Mouse (Mus musculus): ENCODE results near the gene E2f1. TPM values are rescaled to one million over a fixed set of nuclear protein-coding genes. Genes with fewer than 3 reads are reported as not detected.

E2f1 gene
- polyA plus RNA-seq, 1 experiment = 24.2 TPM

- peaks cover 17% of the 10 kb centered on the region for H3K27me3 ChIP-seq (replicated peaks)
- peaks cover 45% of the 10 kb centered on the region for H3K36me3 ChIP-seq (replicated peaks; ENCODE audit: low read length)
- TF ChIP-seq FLI1 (IDR thresholded peaks at IDR 0.05; ENCODE audit: low read length) (no peak), GATA1 (IDR thresholded peaks at IDR 0.05; ENCODE audit: borderline replicate concordance, low read length) (no peak)
- peaks cover 47% of the 10 kb centered on the region for H3K4me1 ChIP-seq
- no peak overlapping the region for H3K4me3 ChIP-seq (replicated peaks)
- H3K9me3 ChIP-seq = no peaks in the 10 kb centered on the region
Measured at GRCm38 (mm10) chr2:154555235-154555634, 14.5 kb downstream of the E2f1 start.

DNA sequence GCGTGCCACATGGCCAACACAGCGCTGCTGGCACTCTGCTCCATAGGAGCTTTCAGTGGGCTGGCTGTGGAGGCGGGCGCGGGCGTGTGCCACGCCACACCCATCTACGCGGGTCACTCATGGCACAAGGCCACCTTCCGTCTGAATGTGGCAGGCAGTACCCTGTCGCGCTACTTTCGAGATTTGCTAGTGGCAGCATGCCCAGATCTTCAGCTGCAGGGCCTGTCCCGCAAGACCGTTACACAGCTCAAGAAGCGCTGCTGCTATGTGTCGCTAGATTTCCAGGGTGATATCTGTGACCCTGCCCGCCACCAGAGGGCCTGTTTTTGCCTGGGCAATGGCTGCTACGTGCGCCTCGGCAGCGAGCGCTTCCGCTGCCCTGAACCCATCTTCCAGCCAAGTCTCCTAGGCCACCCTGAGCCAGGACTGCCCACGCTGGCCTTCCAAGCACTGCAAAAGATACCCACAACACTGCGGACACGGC, 17.2 kb downstream of the E2f1 start:
- no peak overlapping the region for H3K4me3 ChIP-seq (replicated peaks)
- peaks cover 37% of the 10 kb centered on the region for H3K36me3 ChIP-seq (replicated peaks; ENCODE audit: low read length)
- no peak for TF ChIP-seq GATA1 (IDR thresholded peaks at IDR 0.05; ENCODE audit: borderline replicate concordance, low read length)

DNA sequence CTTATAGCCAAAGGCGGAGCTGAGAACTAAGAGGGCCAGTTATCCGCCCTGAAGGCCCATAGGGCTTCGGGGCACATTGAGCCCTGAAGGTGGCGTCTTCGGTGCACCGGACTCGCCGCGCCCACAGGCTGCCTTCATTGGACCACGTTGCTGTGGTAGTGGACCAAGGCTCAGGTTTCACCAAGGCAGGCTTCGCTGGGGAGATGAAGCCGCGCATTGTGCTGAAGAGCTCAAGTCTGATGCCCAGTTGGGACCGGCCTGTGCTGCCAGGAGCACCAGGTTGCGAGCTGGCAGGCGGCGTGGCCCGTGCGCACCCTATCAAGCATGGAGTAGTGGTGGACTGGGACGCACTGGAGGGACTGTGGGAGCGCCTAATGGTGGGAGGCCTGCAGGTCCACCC, 17.8 kb downstream of the E2f1 start:
- Histone ChIP-seq H3K4me1 (peaks cover 30% of the 10 kb centered on the region), H3K36me3 (replicated peaks; ENCODE audit: low read length) (peaks cover 42% of the 10 kb centered on the region), H3K4me3 (replicated peaks) (no peak overlapping the region), H3K27me3 (replicated peaks) (peaks cover 29% of the 10 kb centered on the region), H3K9me3 (no peaks in the 10 kb centered on the region)
- TF ChIP-seq FLI1 (IDR thresholded peaks at IDR 0.05; ENCODE audit: low read length) (no peak), GATA1 (IDR thresholded peaks at IDR 0.05; ENCODE audit: borderline replicate concordance, low read length) (no peak)

More for the DNA sequence above, 17.2 kb downstream of the E2f1 start:
- Histone ChIP-seq H3K27me3 (replicated peaks) (peaks cover 26% of the 10 kb centered on the region), H3K4me1 (peaks cover 36% of the 10 kb centered on the region), H3K9me3 (no peaks in the 10 kb centered on the region)

- TF ChIP-seq FLI1 (IDR thresholded peaks at IDR 0.05; ENCODE audit: low read length) = no peak
- no peak for TF ChIP-seq GATA1 (IDR thresholded peaks at IDR 0.05; ENCODE audit: borderline replicate concordance, low read length)
- Histone ChIP-seq H3K27me3 (replicated peaks) (peaks cover 29% of the 10 kb centered on the region), H3K9me3 (no peaks in the 10 kb centered on the region), H3K4me1 (peaks cover 29% of the 10 kb centered on the region), H3K36me3 (replicated peaks; ENCODE audit: low read length) (peaks cover 46% of the 10 kb centered on the region), H3K4me3 (replicated peaks) (no peak within 1 kb of the TSS)
Measured at GRCm38 (mm10) chr2:154551476-154551875, 18.2 kb downstream of the E2f1 start, which contains the start of gene Actl10. Actl10 (plus strand) TSS chr2:154551776.

GRCm38 (mm10) chr2:154550937-154551336, 18.8 kb downstream of the E2f1 start:
- peaks cover 29% of the 10 kb centered on the region for H3K4me1 ChIP-seq
- TF ChIP-seq GATA1 (IDR thresholded peaks at IDR 0.05; ENCODE audit: borderline replicate concordance, low read length) = no peak
- TF ChIP-seq FLI1 (IDR thresholded peaks at IDR 0.05; ENCODE audit: low read length) = no peak
- no peaks in the 10 kb centered on the region for H3K9me3 ChIP-seq
- no peak overlapping the region for H3K4me3 ChIP-seq (replicated peaks)
- peaks cover 50% of the 10 kb centered on the region for H3K36me3 ChIP-seq (replicated peaks; ENCODE audit: low read length)
- H3K27me3 ChIP-seq (replicated peaks) = peaks cover 29% of the 10 kb centered on the region

- H3K27me3 ChIP-seq (replicated peaks) = peaks cover 28% of the 10 kb centered on the region
- TF ChIP-seq FLI1 (IDR thresholded peaks at IDR 0.05; ENCODE audit: low read length) (no peak), GATA1 (IDR thresholded peaks at IDR 0.05; ENCODE audit: borderline replicate concordance, low read length) (no peak)
- H3K4me1 ChIP-seq = peaks cover 31% of the 10 kb centered on the region
- H3K9me3 ChIP-seq = no peaks in the 10 kb centered on the region
- H3K4me3 ChIP-seq (replicated peaks) = peak overlapping the region; percentile 90
- peaks cover 51% of the 10 kb centered on the region for H3K36me3 ChIP-seq (replicated peaks; ENCODE audit: low read length)
Measured at GRCm38 (mm10) chr2:154549886-154550189, 19.9 kb downstream of the E2f1 start.

GRCm38 (mm10) chr2:154549127-154549885, 20.4 kb downstream of the E2f1 start:
- peaks cover 28% of the 10 kb centered on the region for H3K27me3 ChIP-seq (replicated peaks)
- H3K4me3 ChIP-seq (replicated peaks) = peak overlapping the region; percentile 90
- TF ChIP-seq FLI1 (IDR thresholded peaks at IDR 0.05; ENCODE audit: low read length) (no peak), GATA1 (IDR thresholded peaks at IDR 0.05; ENCODE audit: borderline replicate concordance, low read length) (no peak)
- peaks cover 49% of the 10 kb centered on the region for H3K36me3 ChIP-seq (replicated peaks; ENCODE audit: low read length)
- H3K9me3 ChIP-seq = no peaks in the 10 kb centered on the region
- peaks cover 31% of the 10 kb centered on the region for H3K4me1 ChIP-seq

DNA sequence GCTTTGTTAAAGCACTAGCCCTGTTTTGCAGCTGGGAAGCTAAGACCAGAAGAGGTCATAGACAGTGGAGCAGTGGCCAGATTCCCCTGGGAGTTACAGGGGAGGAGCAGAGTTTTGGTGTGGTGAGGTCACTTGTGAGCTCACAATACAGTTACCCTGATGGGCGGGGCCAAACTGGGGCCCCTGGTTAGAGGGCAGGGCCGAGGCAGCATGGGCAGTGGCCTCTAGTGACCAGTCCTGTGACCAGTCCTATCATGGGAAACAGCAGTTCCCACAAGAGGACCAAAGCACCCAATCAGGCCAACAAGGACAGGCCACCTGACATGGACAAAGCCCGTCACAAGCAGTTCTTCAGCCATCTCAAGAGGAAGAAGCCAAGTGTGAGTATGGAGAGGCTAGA, 21.0 kb downstream of the E2f1 start:
- TF ChIP-seq GATA1 (IDR thresholded peaks at IDR 0.05; ENCODE audit: borderline replicate concordance, low read length) (no peak), FLI1 (IDR thresholded peaks at IDR 0.05; ENCODE audit: low read length) (no peak)
- Histone ChIP-seq H3K4me3 (replicated peaks) (peak overlapping the region; percentile 90), H3K9me3 (no peaks in the 10 kb centered on the region), H3K4me1 (peaks cover 31% of the 10 kb centered on the region), H3K27me3 (replicated peaks) (peaks cover 28% of the 10 kb centered on the region), H3K36me3 (replicated peaks; ENCODE audit: low read length) (peaks cover 45% of the 10 kb centered on the region)

- Histone ChIP-seq H3K27me3 (replicated peaks) (peaks cover 19% of the 10 kb centered on the region), H3K4me1 (peaks cover 22% of the 10 kb centered on the region), H3K9me3 (no peaks in the 10 kb centered on the region), H3K36me3 (replicated peaks; ENCODE audit: low read length) (peaks cover 36% of the 10 kb centered on the region), H3K4me3 (replicated peaks) (no peak within 1 kb of the TSS)
- TF ChIP-seq FLI1 (IDR thresholded peaks at IDR 0.05; ENCODE audit: low read length) = no peak
- no peak for TF ChIP-seq GATA1 (IDR thresholded peaks at IDR 0.05; ENCODE audit: borderline replicate concordance, low read length)
Measured at GRCm38 (mm10) chr2:154546711-154547110, 23.0 kb downstream of the E2f1 start, which contains the start of gene 1700003F12Rik. 1700003F12Rik (plus strand) TSS chr2:154547085.

DNA sequence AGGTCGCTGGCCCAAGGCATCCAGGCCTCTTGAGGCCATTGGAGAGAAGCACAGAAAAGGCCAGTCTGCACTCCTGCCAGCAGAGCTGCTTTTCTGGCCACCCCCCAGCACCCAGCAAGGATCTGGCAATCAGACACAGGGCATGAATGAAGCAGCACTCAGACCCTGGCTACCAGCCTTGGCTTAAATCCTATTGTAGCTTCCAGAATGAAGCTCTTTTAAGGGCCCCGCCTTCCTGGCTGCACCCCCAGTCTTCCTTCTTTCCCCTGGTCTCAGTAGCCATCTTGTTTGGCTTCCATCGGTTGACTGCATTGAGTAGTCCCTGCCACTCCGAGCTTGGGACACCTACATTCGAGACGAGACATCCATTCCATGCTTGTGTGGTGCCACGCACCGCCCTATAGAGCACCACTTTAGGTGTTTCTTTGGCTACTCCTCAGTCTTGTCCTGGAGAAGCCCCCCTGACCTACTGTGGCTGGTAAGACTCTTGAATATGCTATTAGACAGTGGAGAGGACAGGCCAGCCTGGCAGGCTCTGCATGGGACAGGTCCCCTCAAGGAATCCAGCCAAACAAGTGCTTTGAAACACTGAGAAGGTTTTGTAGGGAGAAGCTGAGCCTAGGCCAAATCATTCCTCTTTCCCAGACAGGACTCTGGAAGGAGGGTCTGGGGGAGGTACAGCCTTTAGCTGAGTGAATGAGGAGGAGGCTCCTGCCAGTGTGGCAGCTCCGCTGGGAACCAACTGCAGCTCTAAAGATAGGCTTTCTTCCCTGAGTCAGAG, 25.9 kb downstream of the E2f1 start:
- Histone ChIP-seq H3K9me3 (no peaks in the 10 kb centered on the region), H3K36me3 (replicated peaks; ENCODE audit: low read length) (peaks cover 53% of the 10 kb centered on the region), H3K27me3 (replicated peaks) (peaks cover 3% of the 10 kb centered on the region), H3K4me1 (peaks cover 16% of the 10 kb centered on the region), H3K4me3 (replicated peaks) (no peak overlapping the region)
- TF ChIP-seq FLI1 (IDR thresholded peaks at IDR 0.05; ENCODE audit: low read length) = no peak
- no peak for TF ChIP-seq GATA1 (IDR thresholded peaks at IDR 0.05; ENCODE audit: borderline replicate concordance, low read length)

All from megakaryocyte, embryonic 14.5 days (primary cell).